Mouse (Mus musculus): ENCODE data around the gene Gpr152. TPM values are rescaled to one million over a fixed set of nuclear protein-coding genes. Genes with fewer than 3 reads are reported as not detected.

Gpr152 gene
- polyA plus RNA-seq, 1 experiment from 2014 or later = not detected

DNA sequence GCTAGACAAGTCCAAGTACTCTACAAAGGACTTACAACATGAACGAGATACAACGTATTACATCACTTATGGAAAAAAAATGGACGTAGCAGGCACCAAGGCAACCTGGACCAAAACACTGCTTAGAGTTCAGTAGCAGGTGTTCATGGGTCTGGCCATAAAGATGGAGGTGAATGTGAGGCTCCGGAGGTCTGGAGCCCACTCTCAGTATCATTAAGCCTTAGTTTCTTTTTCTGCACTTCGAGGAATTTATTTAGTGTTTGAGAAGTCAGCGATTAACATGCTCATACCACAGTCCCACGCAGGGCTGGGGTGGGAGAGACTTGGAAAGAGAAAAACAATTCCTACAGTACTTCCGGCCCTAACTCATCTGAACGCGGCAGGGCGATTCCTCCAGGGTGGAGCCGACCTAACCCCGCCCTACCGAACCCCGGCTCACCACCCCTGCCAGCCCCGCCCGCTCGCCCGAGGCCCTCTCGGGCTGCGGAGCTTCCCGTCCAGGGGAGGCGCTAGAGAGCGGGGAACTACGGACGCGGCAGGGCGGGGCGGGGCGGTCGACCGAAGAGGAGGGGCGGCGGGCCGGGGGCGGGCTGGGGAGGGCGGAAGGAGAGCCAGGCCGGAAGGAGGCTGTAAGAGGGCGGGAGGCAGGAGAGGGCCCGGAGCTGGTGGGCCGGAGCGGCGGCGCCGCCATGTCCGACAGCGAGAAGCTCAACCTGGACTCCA is 52.1 kb downstream of the Gpr152 start, which contains the start of gene Ppp1ca:
TSS of gene Ppp1ca (plus strand) at position 538 of the 723 bp plus-strand sequence.
- ATAC-seq = peak; percentile 91
- no peaks in the 10 kb centered on the region for H3K9me3 ChIP-seq (ENCODE audit: control insufficient read depth, low read length)
- H3K27ac ChIP-seq (ENCODE audit: low read length) = peak within 1 kb of the TSS; percentile 84
- peak within 1 kb of the TSS; percentile 97 for H3K4me2 ChIP-seq (ENCODE audit: low read length)
- H3K4me1 ChIP-seq (replicated peaks; ENCODE audit: control insufficient read depth, insufficient read depth, low read length) = peaks cover 28% of the 10 kb centered on the region
- peak within 1 kb of the TSS; percentile 91 for H3K9ac ChIP-seq (replicated peaks; ENCODE audit: low read depth, low read length)
- H3K27me3 ChIP-seq (replicated peaks; ENCODE audit: control insufficient read depth, insufficient read depth, low read length) = no peaks in the 10 kb centered on the region
- peaks cover 14% of the 10 kb centered on the region for H3K36me3 ChIP-seq (ENCODE audit: control insufficient read depth, insufficient read depth)
- peak within 1 kb of the TSS; percentile 67 for H3K4me3 ChIP-seq (replicated peaks; ENCODE audit: low read length)
- WGBS = 7% methylated on average over 40 of the region's 47 CpGs

DNA sequence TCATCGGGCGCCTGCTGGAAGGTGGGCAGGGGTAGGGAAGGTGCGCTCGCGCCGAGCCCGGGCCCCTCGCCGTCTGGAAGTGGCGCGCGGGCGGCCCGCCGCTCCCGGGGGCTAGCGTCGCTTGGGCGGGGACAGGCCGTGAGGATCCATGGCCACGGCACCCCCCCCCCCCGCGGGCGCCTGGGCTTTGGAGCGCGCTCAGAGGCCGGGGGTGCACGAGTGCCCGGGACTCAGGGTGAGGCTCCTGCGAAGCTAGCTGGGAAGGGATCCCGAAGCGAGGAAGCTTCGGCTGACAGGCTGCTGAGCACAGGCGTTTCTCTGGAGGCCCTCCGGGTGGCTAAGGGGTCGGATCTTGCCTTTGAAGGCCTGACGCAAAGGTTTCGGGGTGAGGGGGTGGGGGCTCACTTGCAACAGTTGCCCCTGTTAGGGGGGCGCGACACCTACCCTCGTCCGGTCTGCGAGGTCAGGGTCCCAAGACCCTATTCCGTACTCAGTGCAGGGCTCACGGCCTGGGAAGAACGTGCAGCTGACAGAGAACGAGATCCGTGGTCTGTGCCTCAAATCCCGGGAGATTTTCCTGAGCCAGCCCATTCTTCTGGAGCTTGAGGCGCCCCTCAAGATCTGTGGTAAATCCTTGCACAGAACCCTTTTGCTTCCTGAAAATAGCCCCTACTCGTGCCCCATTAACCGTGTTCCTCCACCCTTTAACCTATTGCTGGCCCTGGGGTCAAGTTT is 52.8 kb downstream of the Gpr152 start:
- Histone ChIP-seq H3K9me3 (ENCODE audit: control insufficient read depth, low read length) (no peaks in the 10 kb centered on the region), H3K27ac (ENCODE audit: low read length) (peak overlapping the region; percentile 84), H3K4me2 (ENCODE audit: low read length) (peak overlapping the region; percentile 97), H3K4me3 (replicated peaks; ENCODE audit: low read length) (peak overlapping the region; percentile 67), H3K9ac (replicated peaks; ENCODE audit: low read depth, low read length) (peak overlapping the region; percentile 91), H3K36me3 (ENCODE audit: control insufficient read depth, insufficient read depth) (peaks cover 18% of the 10 kb centered on the region), H3K4me1 (replicated peaks; ENCODE audit: control insufficient read depth, insufficient read depth, low read length) (peaks cover 29% of the 10 kb centered on the region), H3K27me3 (replicated peaks; ENCODE audit: control insufficient read depth, insufficient read depth, low read length) (no peaks in the 10 kb centered on the region)
- under 1% methylated on average over 46 of the region's 52 CpGs for WGBS
- peak; percentile 58; the same call in 1 of the 2 replicates for ATAC-seq

DNA sequence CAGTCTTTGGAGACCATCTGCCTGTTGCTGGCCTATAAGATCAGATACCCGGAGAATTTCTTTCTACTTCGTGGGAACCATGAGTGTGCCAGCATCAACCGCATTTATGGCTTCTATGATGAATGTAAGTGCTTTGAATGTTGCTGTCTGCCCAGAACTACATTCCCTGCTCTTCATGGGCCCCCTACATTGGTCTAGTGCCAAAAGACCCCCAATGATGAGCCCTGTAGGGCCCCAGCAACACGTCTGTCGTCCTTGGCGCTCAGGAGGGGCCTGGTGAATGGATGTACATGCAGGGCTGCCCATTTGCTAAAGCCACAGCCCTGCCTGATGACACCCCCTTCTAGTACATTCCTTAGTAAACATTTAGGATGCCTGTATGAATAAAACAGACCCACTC is 53.5 kb downstream of the Gpr152 start:
- Histone ChIP-seq H3K36me3 (ENCODE audit: control insufficient read depth, insufficient read depth) (peaks cover 18% of the 10 kb centered on the region), H3K4me3 (replicated peaks; ENCODE audit: low read length) (peak overlapping the region; percentile 67), H3K9ac (replicated peaks; ENCODE audit: low read depth, low read length) (peak overlapping the region; percentile 91), H3K27me3 (replicated peaks; ENCODE audit: control insufficient read depth, insufficient read depth, low read length) (no peaks in the 10 kb centered on the region), H3K4me2 (ENCODE audit: low read length) (peak overlapping the region; percentile 97), H3K4me1 (replicated peaks; ENCODE audit: control insufficient read depth, insufficient read depth, low read length) (peaks cover 29% of the 10 kb centered on the region), H3K27ac (ENCODE audit: low read length) (no peak overlapping the region), H3K9me3 (ENCODE audit: control insufficient read depth, low read length) (no peaks in the 10 kb centered on the region)
- ATAC-seq = no peak
- WGBS = 54% methylated on average over 6 of the region's 6 CpGs

DNA sequence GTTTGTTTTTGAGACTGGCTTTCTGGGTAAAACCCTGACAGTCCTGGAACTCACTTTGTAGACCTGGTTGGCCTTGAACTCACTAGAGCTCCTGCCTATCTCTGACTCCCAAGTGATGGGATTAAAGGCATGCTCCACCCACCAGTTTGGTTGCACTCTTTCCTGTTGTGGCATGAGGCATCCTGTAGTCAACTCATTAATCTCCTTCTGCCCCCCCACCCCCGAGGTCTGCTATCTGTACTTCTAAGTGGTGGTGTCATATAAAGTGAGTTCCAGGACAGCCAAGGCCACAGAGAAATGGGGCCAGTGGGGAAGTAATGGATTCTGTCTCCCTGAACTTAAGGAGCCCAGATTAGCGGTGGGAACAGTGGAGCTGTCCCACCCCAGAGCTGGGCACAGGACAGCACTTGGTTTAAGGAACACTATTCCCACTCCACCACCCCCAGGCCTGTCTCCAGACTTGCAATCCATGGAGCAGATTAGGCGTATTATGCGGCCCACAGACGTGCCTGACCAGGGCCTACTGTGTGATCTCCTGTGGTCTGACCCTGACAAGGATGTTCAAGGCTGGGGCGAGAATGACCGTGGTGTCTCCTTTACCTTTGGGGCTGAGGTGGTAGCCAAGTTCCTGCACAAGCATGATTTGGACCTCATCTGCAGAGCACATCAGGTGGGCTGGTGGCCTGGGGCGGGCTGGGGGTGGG is 54.6 kb downstream of the Gpr152 start:
- H3K9ac ChIP-seq (replicated peaks; ENCODE audit: low read depth, low read length) = no peak overlapping the region
- H3K4me1 ChIP-seq (replicated peaks; ENCODE audit: control insufficient read depth, insufficient read depth, low read length) = peaks cover 29% of the 10 kb centered on the region
- 93% methylated on average over 8 of the region's 8 CpGs for WGBS
- no peaks in the 10 kb centered on the region for H3K27me3 ChIP-seq (replicated peaks; ENCODE audit: control insufficient read depth, insufficient read depth, low read length)
- ATAC-seq = no peak
- peaks cover 18% of the 10 kb centered on the region for H3K36me3 ChIP-seq (ENCODE audit: control insufficient read depth, insufficient read depth)
- no peak overlapping the region for H3K27ac ChIP-seq (ENCODE audit: low read length)
- H3K9me3 ChIP-seq (ENCODE audit: control insufficient read depth, low read length) = no peaks in the 10 kb centered on the region
- no peak overlapping the region for H3K4me3 ChIP-seq (replicated peaks; ENCODE audit: low read length)
- H3K4me2 ChIP-seq (ENCODE audit: low read length) = no peak overlapping the region

DNA sequence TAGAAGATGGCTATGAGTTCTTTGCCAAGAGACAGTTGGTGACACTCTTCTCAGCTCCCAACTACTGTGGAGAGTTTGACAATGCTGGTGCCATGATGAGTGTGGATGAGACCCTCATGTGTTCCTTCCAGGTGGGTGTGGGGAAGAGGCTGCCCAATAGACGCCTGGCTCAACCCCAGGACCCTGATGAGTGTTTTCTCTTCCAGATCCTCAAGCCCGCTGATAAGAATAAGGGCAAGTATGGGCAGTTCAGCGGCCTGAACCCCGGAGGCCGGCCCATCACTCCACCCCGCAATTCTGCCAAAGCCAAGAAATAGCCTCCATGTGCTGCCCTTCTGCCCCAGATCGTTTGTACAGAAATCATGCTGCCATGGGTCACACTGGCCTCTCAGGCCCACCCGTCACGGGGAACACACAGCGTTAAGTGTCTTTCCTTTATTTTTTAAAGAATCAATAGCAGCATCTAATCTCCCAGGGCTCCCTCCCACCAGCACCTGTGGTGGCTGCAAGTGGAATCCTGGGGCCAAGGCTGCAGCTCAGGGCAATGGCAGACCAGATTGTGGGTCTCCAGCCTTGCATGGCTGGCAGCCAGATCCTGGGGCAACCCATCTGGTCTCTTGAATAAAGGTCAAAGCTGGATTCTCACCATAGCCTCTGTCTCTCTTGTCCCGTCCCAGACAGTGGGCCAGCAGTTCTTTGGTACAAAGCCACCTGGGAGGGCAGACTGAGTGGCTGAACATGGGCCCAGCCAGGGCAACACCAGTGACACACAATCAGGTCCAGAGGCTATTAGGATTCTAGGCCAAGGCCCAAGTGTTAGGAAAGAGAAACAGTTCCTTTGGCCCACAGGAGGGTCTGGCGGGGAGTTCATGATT is 55.4 kb downstream of the Gpr152 start:
- WGBS = 73% methylated on average over 12 of the region's 12 CpGs
- H3K4me2 ChIP-seq (ENCODE audit: low read length) = no peak overlapping the region
- no peaks in the 10 kb centered on the region for H3K27me3 ChIP-seq (replicated peaks; ENCODE audit: control insufficient read depth, insufficient read depth, low read length)
- H3K9ac ChIP-seq (replicated peaks; ENCODE audit: low read depth, low read length) = no peak overlapping the region
- no peaks in the 10 kb centered on the region for H3K9me3 ChIP-seq (ENCODE audit: control insufficient read depth, low read length)
- H3K27ac ChIP-seq (ENCODE audit: low read length) = no peak overlapping the region
- H3K4me3 ChIP-seq (replicated peaks; ENCODE audit: low read length) = no peak overlapping the region
- peaks cover 18% of the 10 kb centered on the region for H3K36me3 ChIP-seq (ENCODE audit: control insufficient read depth, insufficient read depth)
- no peak for ATAC-seq
- peaks cover 29% of the 10 kb centered on the region for H3K4me1 ChIP-seq (replicated peaks; ENCODE audit: control insufficient read depth, insufficient read depth, low read length)

Other genes with a start within 250 kb of the Gpr152 start
- gene Tcirg1, start 232.7 kb upstream of the Gpr152 start, polyA plus RNA-seq (2015; fragmentation: Nextera tagmentation; extraction: Ambion mirVana) = 9.0 and 11.2 TPM in 2 replicates
- gene Ndufs8, start 227.0 kb upstream of the Gpr152 start, polyA plus RNA-seq (2015; fragmentation: Nextera tagmentation; extraction: Ambion mirVana) = 186 and 207 TPM in 2 replicates
- 1.2 and 1.4 TPM in 2 replicates for gene Aldh3b1, start 210.0 kb upstream of the Gpr152 start, polyA plus RNA-seq (2015; fragmentation: Nextera tagmentation; extraction: Ambion mirVana)
- 7.7 TPM in 2 replicates for gene Unc93b1, start 204.6 kb upstream of the Gpr152 start, polyA plus RNA-seq (2015; fragmentation: Nextera tagmentation; extraction: Ambion mirVana)
- not detected in 2 replicates for gene Aldh3b3, start 181.1 kb upstream of the Gpr152 start, polyA plus RNA-seq (2015; fragmentation: Nextera tagmentation; extraction: Ambion mirVana)
- 0.30 and 1.1 TPM in 2 replicates for gene Aldh3b2, start 167.5 kb upstream of the Gpr152 start, polyA plus RNA-seq (2015; fragmentation: Nextera tagmentation; extraction: Ambion mirVana)
- 1.5 and 1.7 TPM in 2 replicates for gene Acy3, start 153.2 kb upstream of the Gpr152 start, polyA plus RNA-seq (2015; fragmentation: Nextera tagmentation; extraction: Ambion mirVana)
- gene Tbx10, start 147.0 kb upstream of the Gpr152 start, polyA plus RNA-seq (2015; fragmentation: Nextera tagmentation; extraction: Ambion mirVana) = not detected in 2 replicates
- 34.0 and 42.1 TPM in 2 replicates for gene Nudt8, start 139.2 kb upstream of the Gpr152 start, polyA plus RNA-seq (2015; fragmentation: Nextera tagmentation; extraction: Ambion mirVana)
- gene Gm49405, start 139.2 kb upstream of the Gpr152 start, polyA plus RNA-seq (2015; fragmentation: Nextera tagmentation; extraction: Ambion mirVana) = 6.6 and 9.6 TPM in 2 replicates
- 8.8 and 13.2 TPM in 2 replicates for gene Doc2g, start 136.5 kb upstream of the Gpr152 start, polyA plus RNA-seq (2015; fragmentation: Nextera tagmentation; extraction: Ambion mirVana)
- 221 and 239 TPM in 2 replicates for gene Ndufv1, start 127.0 kb upstream of the Gpr152 start, polyA plus RNA-seq (2015; fragmentation: Nextera tagmentation; extraction: Ambion mirVana)
- 402 and 460 TPM in 2 replicates for gene Gstp1, start 101.8 kb upstream of the Gpr152 start, polyA plus RNA-seq (2015; fragmentation: Nextera tagmentation; extraction: Ambion mirVana)
- 1.1 and 4.1 TPM in 2 replicates for gene Gstp2, start 93.8 kb upstream of the Gpr152 start, polyA plus RNA-seq (2015; fragmentation: Nextera tagmentation; extraction: Ambion mirVana)
- gene Gstp3, start 80.2 kb upstream of the Gpr152 start, polyA plus RNA-seq (2015; fragmentation: Nextera tagmentation; extraction: Ambion mirVana) = not detected in 2 replicates
- not detected in 2 replicates for gene Cabp2, start 58.2 kb upstream of the Gpr152 start, polyA plus RNA-seq (2015; fragmentation: Nextera tagmentation; extraction: Ambion mirVana)
- 76.6 and 80.3 TPM in 2 replicates for gene Cdk2ap2, start 42.6 kb upstream of the Gpr152 start, polyA plus RNA-seq (2015; fragmentation: Nextera tagmentation; extraction: Ambion mirVana)
- gene Pitpnm1, start 39.8 kb upstream of the Gpr152 start, polyA plus RNA-seq (2015; fragmentation: Nextera tagmentation; extraction: Ambion mirVana) = 49.6 and 75.5 TPM in 2 replicates
- 91.4 and 91.6 TPM in 2 replicates for gene Aip, start 13.9 kb upstream of the Gpr152 start, polyA plus RNA-seq (2015; fragmentation: Nextera tagmentation; extraction: Ambion mirVana)
- gene Cabp4, start 4.2 kb downstream of the Gpr152 start, polyA plus RNA-seq (2015; fragmentation: Nextera tagmentation; extraction: Ambion mirVana) = 0.22 TPM in 1 of 2 replicates, not detected in the other
- gene Coro1b, start 8.8 kb downstream of the Gpr152 start, polyA plus RNA-seq (2015; fragmentation: Nextera tagmentation; extraction: Ambion mirVana) = 143 and 145 TPM in 2 replicates
- 0.39 TPM in 1 of 2 replicates, not detected in the other for gene Ptprcap, start 13.8 kb downstream of the Gpr152 start, polyA plus RNA-seq (2015; fragmentation: Nextera tagmentation; extraction: Ambion mirVana)
- gene Rps6kb2, start 23.6 kb downstream of the Gpr152 start, polyA plus RNA-seq (2015; fragmentation: Nextera tagmentation; extraction: Ambion mirVana) = 52.6 and 59.8 TPM in 2 replicates
- gene Carns1, start 35.7 kb downstream of the Gpr152 start, polyA plus RNA-seq (2015; fragmentation: Nextera tagmentation; extraction: Ambion mirVana) = 2.8 and 4.1 TPM in 2 replicates
- gene Tbc1d10c, start 51.5 kb downstream of the Gpr152 start, polyA plus RNA-seq (2015; fragmentation: Nextera tagmentation; extraction: Ambion mirVana) = 0.29 and 0.42 TPM in 2 replicates
- 551 and 574 TPM in 2 replicates for gene Ppp1ca, start 52.3 kb downstream of the Gpr152 start, polyA plus RNA-seq (2015; fragmentation: Nextera tagmentation; extraction: Ambion mirVana)
- gene Rad9a, start 61.9 kb downstream of the Gpr152 start, polyA plus RNA-seq (2015; fragmentation: Nextera tagmentation; extraction: Ambion mirVana) = 22.6 and 26.1 TPM in 2 replicates
- gene Clcf1, start 74.5 kb downstream of the Gpr152 start, polyA plus RNA-seq (2015; fragmentation: Nextera tagmentation; extraction: Ambion mirVana) = 0.40 and 0.49 TPM in 2 replicates
- not detected in 2 replicates for gene AC109138.7, start 74.6 kb downstream of the Gpr152 start, polyA plus RNA-seq (2015; fragmentation: Nextera tagmentation; extraction: Ambion mirVana)
- gene Pold4, start 92.1 kb downstream of the Gpr152 start, polyA plus RNA-seq (2015; fragmentation: Nextera tagmentation; extraction: Ambion mirVana) = 19.6 and 21.9 TPM in 2 replicates
- 7.2 and 11.8 TPM in 2 replicates for gene Ssh3, start 129.4 kb downstream of the Gpr152 start, polyA plus RNA-seq (2015; fragmentation: Nextera tagmentation; extraction: Ambion mirVana)
- 24.0 and 38.6 TPM in 2 replicates for gene Ankrd13d, start 143.3 kb downstream of the Gpr152 start, polyA plus RNA-seq (2015; fragmentation: Nextera tagmentation; extraction: Ambion mirVana)
- 20.6 and 28.1 TPM in 2 replicates for gene Grk2, start 166.4 kb downstream of the Gpr152 start, polyA plus RNA-seq (2015; fragmentation: Nextera tagmentation; extraction: Ambion mirVana)